Mouse (Mus musculus) neutrophil, adult 5-6 weeks (primary cell): ENCODE measurements at regions not wholly inside any gene's neighbourhood (a gene's known extent, or its start where the extent isn't known, plus 50 kb on each side); places are given as distances from the start of the nearest gene placed in this dataset.

Experiments
- ATAC-seq: fragments of 151-379, 151-347 bp; 2 replicates; pipeline ENCODE4 v1.8.0; 2017; ENCODE audit warnings: mild to moderate bottlenecking, moderate TSS enrichment; ENCODE audit not compliant: insufficient number of reproducible peaks, poor library complexity, low FRiP score, severe bottlenecking; ENCODE audit errors: extremely low read depth

DNA sequence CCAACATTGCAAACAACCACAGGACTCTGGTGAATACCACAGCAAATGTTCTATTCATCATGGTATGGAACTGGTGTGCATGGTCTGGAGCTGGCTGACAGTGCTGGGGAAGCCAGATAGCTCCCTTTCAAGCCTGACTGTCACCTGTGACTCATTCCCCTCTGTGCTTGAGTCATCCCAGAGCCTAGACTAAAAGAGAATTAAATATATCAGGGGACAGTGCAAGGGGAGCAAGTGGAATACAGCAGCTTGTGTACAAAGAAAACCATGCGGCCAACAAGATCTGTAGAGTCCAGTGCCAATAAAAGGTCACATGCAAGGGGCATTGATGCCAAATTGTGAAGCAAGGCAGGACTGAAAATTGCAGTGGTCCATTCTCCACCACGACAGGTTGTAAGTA, 117.7 kb downstream of the Pah start:
- no peak for ATAC-seq

DNA sequence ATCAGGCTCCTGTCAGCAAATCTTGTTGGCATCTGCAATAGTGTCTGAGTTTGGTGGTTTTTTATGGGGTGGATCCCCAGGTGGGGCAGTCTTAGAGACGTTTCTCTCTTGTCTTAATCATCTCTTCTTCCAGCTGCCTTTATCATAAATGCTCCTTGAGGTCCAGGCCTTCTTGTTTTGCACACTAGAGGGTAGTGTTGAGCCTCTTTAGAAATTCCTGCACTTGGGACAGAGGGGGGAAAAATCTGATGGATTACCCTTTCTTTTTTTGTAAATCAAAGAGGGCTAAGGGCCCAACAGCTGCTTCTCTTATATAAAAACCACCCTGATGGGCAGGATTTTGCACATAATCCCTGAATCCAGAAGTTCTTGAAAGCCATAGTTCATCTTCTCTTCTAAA, 127.5 kb downstream of the Pah start:
- 0 out of 2 replicates have a peak, but pooled peaks have one; percentile 33 for ATAC-seq

- no peak for ATAC-seq
Measured at GRCm38 (mm10) chr10:87652139-87652740, 130.6 kb downstream of the Pah start.

DNA sequence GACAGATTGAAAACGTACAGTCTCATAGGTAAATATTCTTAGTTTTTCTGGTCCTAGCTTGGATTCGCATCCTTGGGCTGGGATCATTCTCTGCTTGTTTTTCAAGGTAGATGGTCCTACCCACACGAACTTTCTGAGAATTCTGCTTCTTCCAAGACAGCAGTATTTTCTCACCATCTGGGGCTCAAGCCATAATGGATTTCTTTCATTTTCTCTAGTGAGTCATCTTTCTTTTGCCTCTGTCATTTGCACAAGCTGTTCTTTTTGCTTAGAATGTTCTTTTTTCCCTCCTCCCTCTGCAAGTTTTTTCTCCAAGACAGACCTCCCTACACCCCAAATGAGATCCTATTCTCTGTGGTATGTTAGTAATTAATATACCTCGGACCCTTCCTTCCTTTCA, 132.5 kb downstream of the Pah start:
- ATAC-seq = no peak

DNA sequence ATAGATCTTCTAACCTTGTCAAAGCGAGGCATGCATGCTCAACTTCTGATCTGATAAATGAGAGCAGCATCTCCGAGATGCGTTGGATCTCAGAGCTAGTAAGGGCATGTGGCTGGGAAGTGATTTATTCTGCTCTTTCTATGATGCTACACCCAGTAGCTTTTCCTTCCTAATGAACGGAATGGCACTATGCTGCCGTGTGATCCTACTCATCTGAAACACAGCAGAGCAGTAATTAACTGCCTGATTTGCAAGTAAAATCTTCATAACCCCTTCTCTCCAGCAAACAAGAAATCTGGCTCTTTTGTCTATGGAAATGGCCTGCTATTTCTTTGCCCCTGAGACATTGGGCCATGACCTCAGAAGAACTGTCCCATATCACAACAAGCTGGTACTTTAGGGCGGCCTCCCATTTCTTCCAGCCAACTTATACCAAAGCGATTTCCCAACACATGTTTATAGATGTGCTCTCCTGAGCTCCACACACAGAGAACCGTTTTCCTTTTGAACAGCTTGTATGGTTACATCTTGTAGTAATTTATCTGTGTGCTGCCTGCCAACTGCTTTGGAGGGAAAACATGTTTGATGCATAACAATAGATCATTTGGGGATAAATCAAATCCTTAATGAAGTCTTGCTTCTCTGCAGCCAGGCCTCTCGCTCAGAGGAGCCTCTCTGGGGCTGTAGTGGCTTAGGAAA, 144.6 kb downstream of the Pah start:
- ATAC-seq = no peak

DNA sequence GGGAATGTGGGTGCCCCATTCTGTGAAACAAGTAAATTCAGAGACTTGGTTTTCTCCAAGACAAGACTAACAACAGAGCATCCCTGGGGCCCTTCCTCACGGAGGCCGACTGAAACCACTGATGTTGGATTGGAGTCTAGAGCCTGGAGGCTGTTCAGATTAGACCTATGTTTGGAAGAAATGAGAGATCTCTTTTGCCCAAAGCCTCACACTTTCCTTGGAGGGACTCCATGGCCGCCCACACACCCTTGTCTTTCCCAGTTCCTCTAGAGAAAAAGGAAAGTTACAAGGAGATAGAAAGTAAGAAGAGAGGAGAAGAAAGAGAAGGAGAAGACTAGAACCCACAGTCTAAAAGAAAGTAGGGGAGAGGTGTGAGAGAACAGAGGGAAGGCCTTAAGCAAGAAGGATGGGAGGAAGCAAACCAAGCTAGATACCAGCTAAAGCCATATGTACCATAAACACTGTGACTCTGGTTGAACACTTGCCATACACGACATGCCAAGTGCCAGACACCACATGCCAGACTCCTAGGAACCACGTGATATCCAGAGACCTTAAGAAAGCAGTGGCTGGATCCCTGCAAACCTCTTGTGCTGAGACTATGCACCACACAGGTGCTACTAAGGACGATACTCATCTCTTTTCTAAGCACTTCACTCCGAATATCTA, 145.3 kb downstream of the Pah start:
- ATAC-seq = no peak

- ATAC-seq = no peak
Measured at GRCm38 (mm10) chr10:87667651-87668140, 146.1 kb downstream of the Pah start.

- peak; percentile 87 for ATAC-seq
Measured at GRCm38 (mm10) chr10:87674740-87675420, 153.3 kb downstream of the Pah start.

GRCm38 (mm10) chr10:87676041-87676672, 154.6 kb downstream of the Pah start:
- no peak for ATAC-seq

- ATAC-seq = no peak
Measured at GRCm38 (mm10) chr10:87678984-87679383, 157.4 kb downstream of the Pah start.

DNA sequence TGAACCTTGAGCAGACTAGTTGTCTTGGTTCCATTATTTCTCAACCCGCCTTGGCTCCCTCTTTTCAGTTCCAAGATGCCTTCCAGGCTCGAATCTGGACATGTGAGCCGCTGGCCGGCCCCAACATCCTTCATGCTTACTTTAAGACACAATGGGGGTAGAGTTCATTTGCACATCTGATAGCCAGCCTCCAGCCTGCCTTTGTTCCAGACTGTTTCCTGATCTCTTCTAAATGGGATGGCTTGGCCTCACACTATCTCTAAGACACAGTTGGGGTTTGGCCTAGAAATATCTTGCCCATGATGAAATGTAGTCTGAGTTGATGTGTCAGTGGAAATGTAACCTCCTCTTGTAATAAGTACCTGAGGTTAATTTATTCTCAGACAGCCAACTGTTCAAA, 164.7 kb downstream of the Pah start:
- no peak for ATAC-seq

DNA sequence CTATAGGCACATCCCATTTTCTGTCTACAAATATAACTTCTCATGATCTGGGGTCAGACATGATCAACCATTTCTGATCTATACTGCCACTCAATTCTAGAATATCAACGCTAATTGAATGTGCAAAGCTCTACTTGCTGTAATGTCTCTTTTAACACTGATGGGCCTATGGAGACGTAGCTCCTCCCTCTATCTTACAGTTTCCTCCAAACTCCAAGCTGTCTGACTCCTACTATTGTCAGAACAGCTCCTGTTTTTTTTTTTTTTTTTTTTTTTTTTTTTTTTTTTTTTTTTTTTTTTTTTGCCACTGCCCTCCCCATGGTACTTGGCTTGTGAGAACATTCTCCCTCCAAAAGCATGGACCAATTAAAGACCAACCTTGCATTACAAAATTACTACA, 165.2 kb downstream of the Pah start:
- ATAC-seq = no peak

GRCm38 (mm10) chr10:87687844-87688243, 166.2 kb downstream of the Pah start:
- ATAC-seq = 0 out of 2 replicates have a peak, but pooled peaks have one; percentile 19

GRCm38 (mm10) chr10:87690831-87691230, 167.2 kb upstream of the Igf1 start:
- no peak for ATAC-seq

- ATAC-seq = no peak
Measured at GRCm38 (mm10) chr10:87696485-87696884, 161.6 kb upstream of the Igf1 start.

DNA sequence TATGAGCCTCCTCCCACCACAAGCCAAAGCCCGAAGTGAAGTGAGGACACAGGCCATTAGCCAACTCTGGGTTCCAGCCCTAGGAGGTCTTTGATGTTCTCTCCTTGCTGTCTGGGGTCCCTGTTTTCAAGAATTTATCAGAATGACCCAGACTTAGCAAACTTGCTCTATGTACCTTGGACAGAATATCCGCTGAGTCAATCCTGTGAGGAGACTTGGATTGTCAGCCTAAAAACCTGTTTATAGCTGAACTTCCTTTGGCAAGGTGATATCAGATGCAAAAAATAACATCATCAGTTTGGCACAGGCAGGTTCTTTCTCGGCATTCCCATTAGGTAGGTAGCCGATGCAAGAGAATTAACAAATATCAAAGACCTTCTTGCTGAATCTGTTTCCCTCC, 146.9 kb upstream of the Igf1 start:
- ATAC-seq = no peak

GRCm38 (mm10) chr10:87711798-87712197, 146.3 kb upstream of the Igf1 start:
- ATAC-seq = no peak

DNA sequence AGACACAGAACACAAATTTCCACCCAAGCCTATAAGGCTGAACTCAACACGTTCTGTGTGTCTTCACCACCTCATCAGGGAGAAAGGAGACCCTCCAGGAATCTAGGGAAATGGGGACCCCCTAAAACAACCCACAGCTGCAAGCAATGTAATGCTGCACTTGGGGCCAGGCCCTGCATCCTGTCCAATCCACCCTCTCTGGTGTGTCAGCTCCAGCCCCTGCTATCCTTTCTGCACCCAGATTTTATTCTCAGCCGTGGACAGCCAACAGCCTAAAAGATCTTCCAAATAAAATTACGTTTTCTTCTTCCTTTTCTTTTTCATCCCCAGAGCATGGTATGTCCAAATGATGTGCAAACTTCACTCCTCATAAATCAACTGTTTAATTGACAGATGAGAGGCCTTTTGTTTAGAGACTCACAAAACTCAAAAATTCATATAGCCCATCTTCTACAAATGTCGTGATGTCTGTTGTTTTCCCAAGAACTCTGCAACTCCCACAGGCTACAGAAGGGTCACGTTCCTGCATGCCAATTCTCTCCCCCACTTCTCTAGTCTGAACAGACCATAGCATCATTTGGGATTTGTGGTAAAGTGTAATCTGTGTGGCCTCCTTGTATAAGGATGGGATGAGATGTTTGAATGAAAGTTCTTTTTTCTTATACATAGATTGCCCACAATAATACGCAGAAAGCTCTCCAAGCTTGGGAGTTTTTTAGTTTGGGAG, 142.0 kb upstream of the Igf1 start:
- no peak for ATAC-seq

DNA sequence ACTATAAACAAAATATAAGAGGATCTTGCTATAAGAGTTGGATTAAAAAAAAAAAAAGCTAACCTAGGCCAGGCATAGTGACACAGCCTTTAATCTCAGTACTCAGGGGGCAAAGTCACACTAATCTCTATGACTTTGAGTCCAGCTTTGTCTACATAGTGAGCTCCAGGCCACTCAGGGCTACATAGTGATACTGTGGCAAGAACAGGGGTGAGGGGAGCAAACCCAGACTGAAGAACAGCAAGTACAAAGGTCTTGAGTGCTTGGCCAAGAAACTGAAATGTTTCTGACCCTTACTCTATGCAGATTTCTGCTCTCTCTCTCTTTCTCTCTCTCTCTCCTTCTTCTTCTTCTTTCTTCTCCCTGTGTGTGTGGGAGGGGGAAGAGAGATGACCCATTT, 140.9 kb upstream of the Igf1 start:
- no peak for ATAC-seq
